Mouse (Mus musculus) heart, embryonic 10.5 days (tissue): Measurements from ENCODE around the gene Cyb561a3. TPM values are rescaled to one million over a fixed set of nuclear protein-coding genes. Genes with fewer than 3 reads are reported as not detected.

Experiments
- DNase-seq: peaks from one replicate; pipeline ENCODE4 v3.0.0-alpha.2; 2017; ENCODE audit warnings: low spot score
- H3K27ac ChIP-seq: fragments of 300-500 bp; sonication (generic); 2 replicates; pipeline ENCODE4 v1.5.1; 2016; ENCODE audit warnings: mild to moderate bottlenecking
- H3K27me3 ChIP-seq: fragments of 300-500 bp; sonication (generic); 2 replicates; pipeline ENCODE4 v1.6.1; 2016; ENCODE audit warnings: mild to moderate bottlenecking; ENCODE audit not compliant: poor library complexity, insufficient read depth, severe bottlenecking
- H3K36me3 ChIP-seq: fragments of 300-500 bp; sonication (generic); 2 replicates; pipeline ENCODE4 v1.6.1; 2016; ENCODE audit warnings: mild to moderate bottlenecking, moderate library complexity
- H3K4me1 ChIP-seq: fragments of 300-500 bp; sonication (generic); 2 replicates; pipeline ENCODE4 v1.6.1; 2016; ENCODE audit warnings: mild to moderate bottlenecking
- H3K4me3 ChIP-seq: fragments of 300-500 bp; sonication (generic); 2 replicates; pipeline ENCODE4 v1.5.1; 2016; ENCODE audit warnings: mild to moderate bottlenecking, moderate library complexity
- H3K9me3 ChIP-seq: fragments of 300-500 bp; sonication (generic); 2 replicates; pipeline ENCODE4 v1.6.1; 2016; ENCODE audit warnings: mild to moderate bottlenecking, moderate library complexity
- WGBS: fragments of 180-500 bp; shearing (Covaris S2); methylation state at CpG from one replicate; pipeline ENCODE4 v1.1.7; 2016; 5-methylcytosine and 5-hydroxymethylcytosine counted together
- polyA plus RNA-seq: library from polyadenylated mRNA; unstranded; fragments of >200 nt; fragmentation: Nextera tagmentation; extraction: Ambion mirVana; gene quantifications from 2 replicates; pipeline ENCODE4 v1.2.1, GENCODE M21; 2016

The Cyb561a3 gene
- polyA plus RNA-seq, 1 experiment from 2014 or later, result 13.7 TPM

DNA sequence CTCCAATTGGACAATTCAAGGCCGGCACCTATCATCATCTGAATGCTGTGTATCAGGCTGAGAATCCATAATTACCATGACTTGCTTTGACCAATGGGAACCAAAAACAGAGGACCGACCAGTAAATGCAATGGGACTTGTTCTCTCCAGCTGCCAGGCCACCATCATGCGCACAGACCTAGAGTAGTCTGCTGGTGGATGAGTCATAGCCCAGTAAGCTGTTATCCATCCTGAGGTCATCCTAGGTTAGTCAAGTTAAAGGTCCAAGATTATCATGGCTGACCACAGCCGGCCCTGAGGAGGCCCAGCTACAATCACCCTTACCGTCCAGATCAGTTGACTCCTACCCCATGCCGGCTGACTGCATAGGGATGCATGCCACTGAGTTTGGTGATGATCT, 7.3 kb upstream of the Cyb561a3 start:
- no peak overlapping the region for H3K27ac ChIP-seq
- no peak overlapping the region for H3K4me3 ChIP-seq
- DNase-seq, result no peak
- H3K9me3 ChIP-seq, result no peaks in the 10 kb centered on the region
- WGBS, result 89% methylated on average over 6 of the region's 6 CpGs
- H3K4me1 ChIP-seq, result no peaks in the 10 kb centered on the region
- no peaks in the 10 kb centered on the region for H3K27me3 ChIP-seq
- peaks cover 60% of the 10 kb centered on the region for H3K36me3 ChIP-seq

DNA sequence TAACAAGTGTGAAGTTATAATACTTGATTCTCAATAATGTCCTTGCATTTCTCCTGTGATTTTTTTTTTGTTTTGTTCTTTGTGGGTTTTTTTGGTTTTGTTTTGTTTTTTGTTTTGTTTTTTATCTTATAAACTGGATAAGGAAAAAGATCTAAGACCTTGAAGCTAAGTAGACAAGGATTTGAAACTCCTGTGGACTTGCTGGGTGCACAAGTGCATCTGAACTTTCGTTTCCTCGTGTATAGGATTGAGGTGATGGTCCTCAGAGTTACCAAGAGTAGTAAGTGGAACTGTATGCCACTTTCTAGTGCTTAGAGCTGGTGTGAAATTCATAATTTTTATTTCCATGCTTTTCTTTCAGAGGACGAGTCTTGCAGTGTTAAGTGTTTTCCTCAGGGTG, 3.1 kb downstream of the Cyb561a3 start:
- H3K4me1 ChIP-seq, result peaks cover 19% of the 10 kb centered on the region
- WGBS, result 75% methylated on average over 3 of the region's 3 CpGs
- H3K27me3 ChIP-seq, result no peaks in the 10 kb centered on the region
- H3K9me3 ChIP-seq, result no peaks in the 10 kb centered on the region
- no peak for DNase-seq
- H3K36me3 ChIP-seq, result peaks cover 14% of the 10 kb centered on the region
- H3K27ac ChIP-seq, result no peak overlapping the region
- no peak overlapping the region for H3K4me3 ChIP-seq

DNA sequence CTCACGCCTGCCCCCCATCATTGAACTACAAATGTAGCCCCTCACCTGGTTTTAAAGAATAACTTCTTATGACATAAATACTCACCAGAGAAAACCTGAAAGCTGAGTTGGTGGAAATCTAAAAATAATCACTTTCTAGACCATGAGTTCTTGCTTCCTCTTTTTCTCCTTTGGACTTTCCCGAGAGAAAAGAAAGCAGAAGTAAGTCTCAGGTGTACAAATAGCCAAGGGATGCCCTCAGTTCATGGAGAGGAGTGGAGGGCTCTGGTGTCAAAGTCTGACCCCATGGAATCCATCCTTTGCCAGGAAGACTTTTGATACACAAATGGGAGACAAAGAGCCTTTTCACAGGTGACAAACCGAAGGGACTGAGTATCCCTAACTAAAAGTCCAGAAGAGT, 3.8 kb downstream of the Cyb561a3 start:
- H3K4me3 ChIP-seq, result no peak overlapping the region
- 69% methylated on average over 3 of the region's 3 CpGs for WGBS
- DNase-seq, result no peak
- no peaks in the 10 kb centered on the region for H3K27me3 ChIP-seq
- peaks cover 14% of the 10 kb centered on the region for H3K36me3 ChIP-seq
- no peak overlapping the region for H3K27ac ChIP-seq
- H3K4me1 ChIP-seq, result peaks cover 18% of the 10 kb centered on the region
- no peaks in the 10 kb centered on the region for H3K9me3 ChIP-seq

DNA sequence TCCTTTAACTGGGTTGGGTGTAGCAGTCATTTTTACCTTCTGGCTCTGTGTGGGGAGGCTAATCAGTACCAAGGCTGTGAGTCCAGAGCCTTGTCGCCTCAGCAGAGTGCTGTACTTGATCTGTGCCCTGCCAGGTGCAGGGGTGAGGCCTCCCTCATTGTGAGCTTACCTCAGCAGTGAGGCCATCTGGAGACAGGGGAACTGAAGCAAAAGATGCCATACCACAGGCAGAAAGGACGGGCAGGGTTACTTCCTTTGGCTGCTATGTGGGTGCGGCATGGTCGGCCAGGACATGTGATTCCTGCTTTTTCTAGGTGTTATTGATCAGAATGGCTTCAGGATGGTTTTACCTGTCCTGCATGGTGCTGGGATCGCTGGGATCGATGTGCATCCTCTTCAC, 5.0 kb downstream of the Cyb561a3 start:
- no peak for DNase-seq
- H3K9me3 ChIP-seq, result no peaks in the 10 kb centered on the region
- H3K27me3 ChIP-seq, result no peaks in the 10 kb centered on the region
- H3K36me3 ChIP-seq, result peaks cover 14% of the 10 kb centered on the region
- WGBS, result 85% methylated on average over 6 of the region's 6 CpGs
- no peak overlapping the region for H3K4me3 ChIP-seq
- peaks cover 12% of the 10 kb centered on the region for H3K4me1 ChIP-seq
- no peak overlapping the region for H3K27ac ChIP-seq

DNA sequence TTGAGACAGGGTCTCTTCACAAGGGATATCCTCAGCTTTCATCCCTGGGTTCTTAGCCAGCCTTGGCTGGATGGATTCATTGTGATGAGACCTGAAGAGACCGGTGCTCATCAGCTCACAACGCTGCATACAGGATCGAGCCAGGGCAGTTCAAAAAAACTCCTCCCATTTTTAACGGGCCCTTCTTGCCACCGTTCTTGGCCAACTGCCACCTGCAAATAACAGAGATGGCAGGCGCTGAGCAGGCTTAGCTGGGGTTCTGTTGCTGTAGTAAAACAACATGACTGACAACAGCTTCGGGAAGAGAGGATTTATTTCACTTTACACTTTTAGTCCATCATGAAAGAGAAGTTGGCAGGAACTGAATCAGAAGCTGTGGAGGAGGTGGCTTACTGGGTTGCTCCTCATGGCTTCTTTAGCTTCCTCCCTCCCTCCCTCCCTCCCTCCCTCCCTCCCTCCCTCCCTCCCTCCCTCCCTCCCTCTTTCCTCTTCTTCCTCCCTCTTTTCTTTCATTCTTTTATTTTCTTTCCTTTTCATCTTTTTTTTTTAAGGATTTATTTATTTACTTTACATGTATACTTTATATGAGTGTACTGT, 6.7 kb downstream of the Cyb561a3 start:
- no peak overlapping the region for H3K4me3 ChIP-seq
- 0 out of 2 replicates have a peak, but pooled peaks cover 2% of the 10 kb centered on the region for H3K4me1 ChIP-seq
- no peaks in the 10 kb centered on the region for H3K9me3 ChIP-seq
- DNase-seq, result no peak
- no peak overlapping the region for H3K27ac ChIP-seq
- WGBS, result 73% methylated on average over 7 of the region's 7 CpGs
- no peaks in the 10 kb centered on the region for H3K27me3 ChIP-seq
- peaks cover 22% of the 10 kb centered on the region for H3K36me3 ChIP-seq

DNA sequence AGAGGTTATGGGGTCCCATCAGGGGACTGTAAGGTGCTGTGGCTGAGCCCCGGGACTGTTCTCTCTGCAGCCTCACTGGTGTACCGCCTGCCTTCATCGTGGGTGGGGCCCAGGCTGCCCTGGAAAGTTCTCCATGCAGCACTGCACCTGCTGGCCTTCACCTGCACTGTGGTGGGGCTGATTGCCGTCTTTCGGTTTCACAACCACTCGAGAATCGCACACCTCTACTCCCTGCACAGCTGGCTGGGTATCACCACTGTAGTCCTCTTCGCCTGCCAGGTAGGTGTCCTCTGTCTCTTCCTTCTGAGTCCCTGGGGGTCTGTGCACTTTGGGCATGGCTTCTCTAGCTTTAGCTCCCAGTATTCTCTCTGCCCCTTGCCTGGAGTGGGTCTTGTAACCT, 8.1 kb downstream of the Cyb561a3 start:
- no peaks in the 10 kb centered on the region for H3K9me3 ChIP-seq
- no peak overlapping the region for H3K27ac ChIP-seq
- no peak for DNase-seq
- no peaks in the 10 kb centered on the region for H3K4me1 ChIP-seq
- no peaks in the 10 kb centered on the region for H3K27me3 ChIP-seq
- peaks cover 22% of the 10 kb centered on the region for H3K36me3 ChIP-seq
- no peak overlapping the region for H3K4me3 ChIP-seq
- 91% methylated on average over 8 of the region's 8 CpGs for WGBS

DNA sequence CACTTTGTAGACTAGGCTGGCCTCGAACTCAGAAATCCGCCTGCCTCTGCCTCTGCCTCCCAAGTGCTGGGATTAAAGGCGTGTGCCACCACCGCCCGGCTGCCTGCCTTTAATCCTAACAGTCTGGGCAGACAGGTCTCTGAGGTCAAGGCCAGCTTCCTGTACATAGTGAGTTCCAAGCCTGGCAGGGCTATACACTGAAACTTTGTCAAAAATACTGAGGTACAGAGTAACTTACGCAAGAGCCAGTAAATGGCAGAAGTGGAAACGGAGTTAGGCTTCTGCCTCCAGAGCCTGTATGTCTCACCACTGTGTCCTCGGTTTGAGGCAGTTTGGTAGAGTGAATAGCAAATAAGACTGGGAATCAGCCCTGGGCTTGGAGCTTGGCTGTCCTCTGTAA, 10.3 kb downstream of the Cyb561a3 start:
- no peaks in the 10 kb centered on the region for H3K4me1 ChIP-seq
- WGBS, result 85% methylated on average over 8 of the region's 8 CpGs
- no peak overlapping the region for H3K4me3 ChIP-seq
- DNase-seq, result no peak
- peaks cover 27% of the 10 kb centered on the region for H3K36me3 ChIP-seq
- H3K9me3 ChIP-seq, result no peaks in the 10 kb centered on the region
- H3K27ac ChIP-seq, result no peak overlapping the region
- H3K27me3 ChIP-seq, result no peaks in the 10 kb centered on the region

DNA sequence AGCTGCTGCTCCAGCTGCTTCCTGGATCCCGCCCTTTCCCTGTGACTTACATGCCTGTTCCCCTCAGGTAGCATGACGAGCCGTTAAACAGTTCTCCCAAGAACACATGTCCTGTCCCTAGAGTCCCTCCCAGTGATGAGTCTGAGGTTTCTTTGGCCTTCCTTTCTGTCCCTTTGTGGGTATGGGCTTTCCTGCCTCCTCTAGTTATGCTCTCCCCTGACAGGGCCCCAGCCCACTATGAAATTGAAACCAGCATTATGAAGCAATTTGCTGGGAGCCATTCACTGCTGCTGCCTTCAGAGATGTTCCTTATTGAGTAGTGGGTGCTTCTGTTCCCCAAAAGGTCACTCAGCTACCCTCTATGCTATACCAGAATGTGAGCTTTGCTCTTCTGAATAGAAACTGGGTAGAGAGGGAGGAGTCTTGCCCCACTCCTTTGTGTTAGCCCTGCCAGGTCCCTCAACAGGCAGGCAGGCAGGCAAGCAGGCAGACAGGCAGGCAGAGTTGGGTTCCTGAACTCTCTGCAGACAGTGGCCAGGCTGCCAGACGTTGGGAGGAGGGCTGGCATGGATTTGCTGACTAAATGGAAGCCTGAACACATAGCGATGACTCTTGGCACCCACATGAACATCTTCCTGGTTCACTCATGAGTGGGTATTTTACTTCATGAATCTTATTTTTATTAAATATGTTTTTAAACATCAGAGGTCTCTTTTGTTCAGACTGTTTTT, 12.3 kb downstream of the Cyb561a3 start:
- Histone ChIP-seq H3K27ac (no peak overlapping the region), H3K9me3 (no peaks in the 10 kb centered on the region), H3K4me1 (no peaks in the 10 kb centered on the region), H3K4me3 (no peak overlapping the region), H3K36me3 (peaks cover 35% of the 10 kb centered on the region; the same call in 1 of the 2 replicates), H3K27me3 (no peaks in the 10 kb centered on the region)
- WGBS, result 66% methylated on average over 5 of the region's 5 CpGs
- DNase-seq, result no peak

DNA sequence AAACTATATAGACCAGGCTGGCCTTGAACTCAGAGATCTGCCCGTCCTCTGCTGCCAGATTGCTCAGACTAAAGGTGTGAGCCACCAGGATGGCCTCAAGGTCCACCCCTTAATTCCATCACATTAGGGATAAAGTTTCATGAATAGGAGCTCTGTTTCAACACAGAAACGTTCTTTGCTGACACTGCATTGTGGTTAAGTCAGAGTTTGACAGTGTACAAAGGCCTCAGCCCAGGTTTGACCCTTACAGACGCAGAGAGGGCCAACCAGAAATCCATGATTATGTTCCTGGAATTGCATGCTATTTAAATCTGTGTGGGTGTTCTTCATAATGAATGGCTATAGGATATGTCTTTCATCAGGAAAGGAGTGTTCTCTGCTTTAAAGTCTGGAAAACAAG, 13.3 kb downstream of the Cyb561a3 start:
- no peak for DNase-seq
- no peaks in the 10 kb centered on the region for H3K4me1 ChIP-seq
- peaks cover 41% of the 10 kb centered on the region; the same call in 1 of the 2 replicates for H3K36me3 ChIP-seq
- H3K27me3 ChIP-seq, result no peaks in the 10 kb centered on the region
- H3K4me3 ChIP-seq, result no peak overlapping the region
- no peak overlapping the region for H3K27ac ChIP-seq
- 73% methylated on average over 3 of the region's 3 CpGs for WGBS
- H3K9me3 ChIP-seq, result no peaks in the 10 kb centered on the region

DNA sequence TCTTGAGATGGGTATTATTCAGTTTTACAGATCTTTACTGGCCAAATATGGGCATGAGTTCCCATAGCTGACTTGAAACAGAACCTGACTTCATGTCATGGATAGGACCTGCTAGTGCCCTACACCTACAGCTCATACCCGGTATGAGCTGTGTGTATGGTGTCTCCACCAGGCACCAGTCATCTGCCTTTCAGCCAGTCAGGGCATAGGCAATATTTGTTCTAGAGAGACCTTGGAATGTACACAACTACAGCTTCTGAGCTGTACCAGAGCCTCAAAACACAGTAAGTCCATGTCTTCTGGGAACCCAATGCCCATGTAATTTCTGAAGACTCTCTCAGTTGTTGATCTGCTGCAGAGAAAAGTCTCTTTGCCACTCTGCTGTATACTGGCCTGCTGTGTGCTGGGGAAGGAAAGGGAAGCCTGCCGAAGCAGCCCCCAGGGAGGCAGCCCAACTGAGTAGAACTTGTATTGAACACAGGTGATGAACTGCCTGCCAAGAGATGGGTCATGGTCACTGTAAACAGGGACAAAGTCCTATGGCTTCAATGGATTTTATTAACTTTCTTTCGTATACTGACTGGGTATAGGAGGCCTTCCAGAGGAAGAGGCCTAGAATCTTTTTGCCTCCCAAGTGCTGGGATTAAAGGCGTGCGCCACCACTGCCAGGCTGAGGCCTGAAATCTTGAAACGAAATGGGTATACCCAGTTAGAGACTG, 14.8 kb downstream of the Cyb561a3 start:
- Histone ChIP-seq H3K36me3 (peaks cover 52% of the 10 kb centered on the region; the same call in 1 of the 2 replicates), H3K4me1 (no peaks in the 10 kb centered on the region), H3K27ac (no peak overlapping the region), H3K4me3 (no peak overlapping the region), H3K27me3 (no peaks in the 10 kb centered on the region), H3K9me3 (no peaks in the 10 kb centered on the region)
- WGBS, result 90% methylated on average over 6 of the region's 6 CpGs
- no peak for DNase-seq

DNA sequence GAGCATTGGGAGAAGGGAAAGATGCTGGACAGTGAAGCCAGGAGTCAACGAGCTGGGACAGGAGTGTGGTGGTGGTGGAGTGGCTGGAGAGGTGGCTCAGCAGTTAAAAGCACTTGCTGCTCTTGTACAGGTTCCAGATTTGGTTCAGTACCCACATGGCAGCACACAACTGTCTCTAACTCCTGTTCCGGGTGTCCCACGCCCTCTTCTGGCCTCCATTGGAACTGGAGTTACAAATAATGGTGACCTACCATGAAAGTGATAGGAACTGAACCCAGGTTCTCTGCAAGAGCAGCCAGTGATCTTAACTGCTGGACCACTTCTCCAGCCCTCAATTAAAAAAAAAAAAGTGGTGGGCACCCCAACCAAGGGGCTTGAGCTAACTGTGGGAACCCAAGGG, 21.2 kb downstream of the Cyb561a3 start:
- Histone ChIP-seq H3K9me3 (no peaks in the 10 kb centered on the region), H3K27ac (no peak overlapping the region), H3K4me1 (peaks cover 10% of the 10 kb centered on the region), H3K36me3 (peaks cover 53% of the 10 kb centered on the region), H3K4me3 (no peak overlapping the region), H3K27me3 (no peaks in the 10 kb centered on the region)
- DNase-seq, result no peak
- WGBS, result 41% methylated on average over 3 of the region's 3 CpGs

DNA sequence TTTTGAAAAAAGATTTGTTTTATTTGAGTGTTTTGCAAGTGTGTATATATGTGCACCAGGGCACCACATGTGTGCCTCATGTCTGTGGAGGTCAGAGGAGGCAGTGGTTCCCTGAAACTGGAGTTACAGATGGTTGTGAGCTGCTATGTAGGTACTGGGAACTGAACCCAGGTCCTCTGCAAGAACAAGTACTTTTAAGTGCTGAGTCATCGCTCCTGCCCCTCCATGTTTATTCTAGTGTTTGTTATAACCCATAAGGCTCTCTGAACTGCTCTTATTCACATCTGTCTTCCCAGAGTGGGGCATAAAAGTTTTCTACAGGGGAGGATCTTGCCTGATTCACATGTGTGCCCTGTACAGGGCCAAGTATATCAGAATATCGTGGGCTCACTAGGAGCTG, 22.7 kb downstream of the Cyb561a3 start:
- Histone ChIP-seq H3K36me3 (peaks cover 43% of the 10 kb centered on the region), H3K4me1 (peaks cover 21% of the 10 kb centered on the region), H3K27ac (no peak overlapping the region), H3K27me3 (no peaks in the 10 kb centered on the region), H3K4me3 (no peak overlapping the region), H3K9me3 (no peaks in the 10 kb centered on the region)
- no peak for DNase-seq
- 89% methylated on average over 2 of the region's 2 CpGs for WGBS

DNA sequence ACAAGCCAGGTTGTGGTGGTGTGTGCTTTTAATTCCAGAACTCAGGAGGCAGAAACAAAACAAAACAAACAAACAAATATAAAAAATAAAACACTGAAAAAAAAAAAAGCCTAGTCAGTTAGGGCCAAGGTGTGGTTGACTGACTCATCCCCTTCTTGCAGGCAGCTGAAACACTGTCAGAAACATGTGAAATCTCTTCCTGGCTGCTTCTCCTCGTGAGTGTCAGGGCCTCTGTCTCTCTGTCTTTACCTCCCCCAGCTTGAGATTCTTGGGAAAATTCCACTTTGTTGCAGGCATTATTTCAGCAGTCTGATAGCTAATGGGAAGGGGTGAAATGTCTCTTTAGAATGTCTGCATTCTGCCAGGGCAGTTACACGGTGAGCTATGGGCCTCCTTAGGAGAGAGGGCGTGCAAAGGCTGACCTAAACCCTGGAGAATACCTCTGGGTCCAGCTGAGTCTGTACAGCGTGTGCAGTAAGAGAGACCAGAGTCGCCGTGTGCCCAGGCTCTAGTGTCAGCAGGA, 25.3 kb downstream of the Cyb561a3 start:
- no peak for DNase-seq

More for the DNA sequence above, 25.3 kb downstream of the Cyb561a3 start:
- peaks cover 35% of the 10 kb centered on the region for H3K4me1 ChIP-seq
- peak overlapping the region; percentile 45 for H3K4me3 ChIP-seq
- peaks cover 30% of the 10 kb centered on the region for H3K36me3 ChIP-seq
- 20% methylated on average over 6 of the region's 6 CpGs for WGBS
- H3K27me3 ChIP-seq, result no peaks in the 10 kb centered on the region
- peak overlapping the region; percentile 97 for H3K27ac ChIP-seq
- no peaks in the 10 kb centered on the region for H3K9me3 ChIP-seq
